Mouse (Mus musculus): ENCODE data around the gene Jakmip3. TPM values are rescaled to one million over a fixed set of nuclear protein-coding genes. Genes with fewer than 3 reads are reported as not detected.

Gene Jakmip3
- polyA plus RNA-seq, 1 experiment from 2014 or later, result not detected

- WGBS (ENCODE audit: insufficient replicate concordance), result 50% methylated on average over 2 of the region's 2 CpGs
- H3K36me3 ChIP-seq (ENCODE audit: control insufficient read depth, insufficient read depth), result no peaks in the 10 kb centered on the region
- ATAC-seq (ENCODE audit: low read depth), result no peak
- H3K4me1 ChIP-seq (ENCODE audit: control insufficient read depth, low read depth, low read length), result no peaks in the 10 kb centered on the region
- no peaks in the 10 kb centered on the region for H3K9me3 ChIP-seq (replicated peaks; ENCODE audit: control insufficient read depth, low read length)
- no peak overlapping the region for H3K27ac ChIP-seq (ENCODE audit: low read length)
- H3K9ac ChIP-seq (ENCODE audit: low read depth, low read length), result no peak overlapping the region
- no peak overlapping the region for H3K4me2 ChIP-seq (ENCODE audit: low read depth, low read length)
- H3K27me3 ChIP-seq (ENCODE audit: control insufficient read depth, insufficient read depth, low read depth, low read length), result no peaks in the 10 kb centered on the region
- no peak overlapping the region for H3K4me3 ChIP-seq (ENCODE audit: low read depth, low read length)
Observed at GRCm38 (mm10) chr7:139011586-139011985, 71.1 kb downstream of the Jakmip3 start.

DNA sequence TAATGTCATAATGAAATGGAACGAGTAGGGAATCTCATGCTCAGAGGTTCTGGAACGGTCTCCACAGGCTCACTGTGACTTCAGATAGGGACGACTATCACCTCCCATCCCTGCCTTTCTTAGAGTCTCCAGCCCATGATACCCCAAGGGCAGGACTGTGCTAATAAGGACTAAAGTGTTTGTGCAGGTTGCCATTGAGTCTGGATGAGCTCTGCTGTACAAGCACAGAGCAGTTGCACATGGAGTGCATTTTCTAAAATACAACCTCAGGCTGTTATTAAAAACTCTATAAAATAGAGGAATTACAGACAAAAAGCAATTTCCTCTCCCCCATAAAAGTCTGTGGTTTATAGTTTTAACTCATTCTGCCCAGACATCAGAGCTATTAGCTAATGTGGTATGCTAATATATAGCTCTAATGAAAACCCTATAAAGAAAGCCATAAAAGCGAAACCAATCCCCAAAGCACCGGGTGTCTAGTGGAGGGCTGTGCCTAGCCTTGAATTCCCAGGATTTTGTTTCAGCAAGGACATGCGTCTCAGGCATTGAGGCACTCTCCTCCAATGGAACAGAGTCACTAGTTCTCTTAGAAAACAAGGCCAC, 72.3 kb downstream of the Jakmip3 start:
- Histone ChIP-seq H3K36me3 (ENCODE audit: control insufficient read depth, insufficient read depth) (no peaks in the 10 kb centered on the region), H3K27ac (ENCODE audit: low read length) (no peak overlapping the region), H3K9ac (ENCODE audit: low read depth, low read length) (no peak overlapping the region), H3K27me3 (ENCODE audit: control insufficient read depth, insufficient read depth, low read depth, low read length) (no peaks in the 10 kb centered on the region), H3K4me1 (ENCODE audit: control insufficient read depth, low read depth, low read length) (no peaks in the 10 kb centered on the region), H3K4me2 (ENCODE audit: low read depth, low read length) (no peak overlapping the region), H3K9me3 (replicated peaks; ENCODE audit: control insufficient read depth, low read length) (no peaks in the 10 kb centered on the region), H3K4me3 (ENCODE audit: low read depth, low read length) (no peak overlapping the region)
- 59% methylated on average over 6 of the region's 6 CpGs for WGBS (ENCODE audit: insufficient replicate concordance)
- no peak for ATAC-seq (ENCODE audit: low read depth)

GRCm38 (mm10) chr7:139015143-139015542, 74.6 kb downstream of the Jakmip3 start:
- no peak for ATAC-seq (ENCODE audit: low read depth)
- H3K4me3 ChIP-seq (ENCODE audit: low read depth, low read length), result no peak overlapping the region
- H3K4me2 ChIP-seq (ENCODE audit: low read depth, low read length), result no peak overlapping the region
- H3K4me1 ChIP-seq (ENCODE audit: control insufficient read depth, low read depth, low read length), result no peaks in the 10 kb centered on the region
- no peaks in the 10 kb centered on the region for H3K27me3 ChIP-seq (ENCODE audit: control insufficient read depth, insufficient read depth, low read depth, low read length)
- H3K9me3 ChIP-seq (replicated peaks; ENCODE audit: control insufficient read depth, low read length), result no peaks in the 10 kb centered on the region
- 40% methylated on average over 6 of the region's 6 CpGs for WGBS (ENCODE audit: insufficient replicate concordance)
- no peaks in the 10 kb centered on the region for H3K36me3 ChIP-seq (ENCODE audit: control insufficient read depth, insufficient read depth)
- no peak overlapping the region for H3K9ac ChIP-seq (ENCODE audit: low read depth, low read length)
- H3K27ac ChIP-seq (ENCODE audit: low read length), result no peak overlapping the region

DNA sequence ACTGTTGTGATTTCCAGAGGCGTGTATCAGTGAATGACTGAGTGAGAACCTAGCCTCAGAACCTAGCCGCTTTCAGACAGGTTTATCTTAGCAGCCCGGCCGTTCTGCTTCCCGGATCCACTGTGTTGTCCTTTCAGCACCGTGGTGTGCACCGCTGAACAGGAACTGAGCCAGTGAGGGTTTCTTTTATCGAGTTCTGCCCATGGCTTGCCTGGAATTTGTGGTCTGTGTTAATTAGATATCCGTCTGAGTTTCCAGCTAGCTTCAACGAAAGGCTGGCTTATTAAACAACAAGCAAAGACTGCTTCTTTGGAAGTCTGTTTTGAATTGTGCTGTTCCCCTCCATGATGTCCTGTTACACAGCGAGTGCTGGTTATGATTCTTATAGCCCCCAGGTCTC, 75.8 kb downstream of the Jakmip3 start:
- 57% methylated on average over 11 of the region's 11 CpGs for WGBS (ENCODE audit: insufficient replicate concordance)
- no peak overlapping the region for H3K9ac ChIP-seq (ENCODE audit: low read depth, low read length)
- ATAC-seq (ENCODE audit: low read depth), result no peak
- no peak overlapping the region for H3K27ac ChIP-seq (ENCODE audit: low read length)
- no peaks in the 10 kb centered on the region for H3K36me3 ChIP-seq (ENCODE audit: control insufficient read depth, insufficient read depth)
- no peak overlapping the region for H3K4me2 ChIP-seq (ENCODE audit: low read depth, low read length)
- H3K4me1 ChIP-seq (ENCODE audit: control insufficient read depth, low read depth, low read length), result no peaks in the 10 kb centered on the region
- no peaks in the 10 kb centered on the region for H3K9me3 ChIP-seq (replicated peaks; ENCODE audit: control insufficient read depth, low read length)
- no peak overlapping the region for H3K4me3 ChIP-seq (ENCODE audit: low read depth, low read length)
- no peaks in the 10 kb centered on the region for H3K27me3 ChIP-seq (ENCODE audit: control insufficient read depth, insufficient read depth, low read depth, low read length)

GRCm38 (mm10) chr7:139017249-139017903, 76.8 kb downstream of the Jakmip3 start:
- Histone ChIP-seq H3K4me2 (ENCODE audit: low read depth, low read length) (no peak overlapping the region), H3K27me3 (ENCODE audit: control insufficient read depth, insufficient read depth, low read depth, low read length) (no peaks in the 10 kb centered on the region), H3K4me3 (ENCODE audit: low read depth, low read length) (no peak overlapping the region), H3K9me3 (replicated peaks; ENCODE audit: control insufficient read depth, low read length) (no peaks in the 10 kb centered on the region), H3K36me3 (ENCODE audit: control insufficient read depth, insufficient read depth) (no peaks in the 10 kb centered on the region), H3K9ac (ENCODE audit: low read depth, low read length) (no peak overlapping the region), H3K4me1 (ENCODE audit: control insufficient read depth, low read depth, low read length) (no peaks in the 10 kb centered on the region), H3K27ac (ENCODE audit: low read length) (no peak overlapping the region)
- no peak for ATAC-seq (ENCODE audit: low read depth)
- 29% methylated on average over 15 of the region's 15 CpGs for WGBS (ENCODE audit: insufficient replicate concordance)

DNA sequence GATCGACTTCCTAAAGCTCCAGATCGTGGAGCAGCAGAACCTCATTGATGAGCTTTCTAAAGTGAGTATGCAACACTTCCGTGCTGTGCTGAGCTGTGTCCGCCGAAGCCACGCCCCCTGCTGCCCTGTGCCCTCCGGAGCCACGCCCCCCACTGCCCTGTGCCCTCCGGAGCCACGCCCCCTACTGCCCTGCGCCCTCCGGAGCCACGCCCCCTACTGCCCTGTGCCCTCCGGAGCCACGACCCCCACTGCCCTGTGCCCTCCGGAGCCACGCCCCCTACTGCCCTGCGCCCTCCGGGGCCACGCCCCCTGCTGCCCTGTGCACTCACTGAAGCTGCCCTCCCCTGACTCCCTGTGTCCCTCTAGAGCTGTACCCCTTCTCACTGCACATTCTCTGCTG, 80.4 kb downstream of the Jakmip3 start:
- no peaks in the 10 kb centered on the region for H3K4me1 ChIP-seq (ENCODE audit: control insufficient read depth, low read depth, low read length)
- H3K9me3 ChIP-seq (replicated peaks; ENCODE audit: control insufficient read depth, low read length), result no peaks in the 10 kb centered on the region
- no peak overlapping the region for H3K9ac ChIP-seq (ENCODE audit: low read depth, low read length)
- ATAC-seq (ENCODE audit: low read depth), result no peak
- 0 out of 2 replicates have a peak overlapping the region, but pooled peaks have one; percentile 6 for H3K4me2 ChIP-seq (ENCODE audit: low read depth, low read length)
- 15% methylated on average over 13 of the region's 20 CpGs for WGBS (ENCODE audit: insufficient replicate concordance)
- H3K36me3 ChIP-seq (ENCODE audit: control insufficient read depth, insufficient read depth), result no peaks in the 10 kb centered on the region
- H3K27me3 ChIP-seq (ENCODE audit: control insufficient read depth, insufficient read depth, low read depth, low read length), result no peaks in the 10 kb centered on the region
- no peak overlapping the region for H3K27ac ChIP-seq (ENCODE audit: low read length)
- no peak overlapping the region for H3K4me3 ChIP-seq (ENCODE audit: low read depth, low read length)

GRCm38 (mm10) chr7:139021326-139021725, 80.8 kb downstream of the Jakmip3 start:
- H3K27ac ChIP-seq (ENCODE audit: low read length), result no peak overlapping the region
- H3K4me2 ChIP-seq (ENCODE audit: low read depth, low read length), result no peak overlapping the region
- no peaks in the 10 kb centered on the region for H3K36me3 ChIP-seq (ENCODE audit: control insufficient read depth, insufficient read depth)
- no peak overlapping the region for H3K9ac ChIP-seq (ENCODE audit: low read depth, low read length)
- H3K9me3 ChIP-seq (replicated peaks; ENCODE audit: control insufficient read depth, low read length), result no peaks in the 10 kb centered on the region
- WGBS (ENCODE audit: insufficient replicate concordance), result 45% methylated on average over 1 of the region's 1 CpGs
- no peaks in the 10 kb centered on the region for H3K4me1 ChIP-seq (ENCODE audit: control insufficient read depth, low read depth, low read length)
- no peak for ATAC-seq (ENCODE audit: low read depth)
- no peaks in the 10 kb centered on the region for H3K27me3 ChIP-seq (ENCODE audit: control insufficient read depth, insufficient read depth, low read depth, low read length)
- H3K4me3 ChIP-seq (ENCODE audit: low read depth, low read length), result no peak overlapping the region

DNA sequence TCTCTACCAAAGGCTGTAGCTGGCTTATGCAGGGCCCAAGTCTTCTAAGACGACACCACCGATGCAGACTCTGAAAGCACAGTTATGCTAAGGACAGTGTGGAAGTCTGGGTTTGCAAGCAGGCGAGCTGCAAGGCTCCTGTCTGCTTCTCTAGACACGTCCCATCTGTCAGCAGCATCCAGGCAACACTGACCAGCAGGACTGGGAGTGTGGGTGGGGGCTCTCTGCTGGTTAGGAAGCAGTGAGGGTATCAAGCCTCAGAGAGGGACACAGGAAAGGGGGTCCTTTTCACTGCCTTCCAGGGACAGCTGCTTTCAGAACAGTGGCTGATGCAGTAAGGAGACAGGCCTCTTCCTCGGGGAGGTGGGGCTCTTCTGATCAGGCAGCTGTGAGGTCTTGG, 86.6 kb downstream of the Jakmip3 start:
- H3K36me3 ChIP-seq (ENCODE audit: control insufficient read depth, insufficient read depth), result no peaks in the 10 kb centered on the region
- no peaks in the 10 kb centered on the region for H3K9me3 ChIP-seq (replicated peaks; ENCODE audit: control insufficient read depth, low read length)
- no peak overlapping the region for H3K27ac ChIP-seq (ENCODE audit: low read length)
- ATAC-seq (ENCODE audit: low read depth), result no peak
- no peaks in the 10 kb centered on the region for H3K4me1 ChIP-seq (ENCODE audit: control insufficient read depth, low read depth, low read length)
- WGBS (ENCODE audit: insufficient replicate concordance), result 45% methylated on average over 5 of the region's 5 CpGs
- H3K27me3 ChIP-seq (ENCODE audit: control insufficient read depth, insufficient read depth, low read depth, low read length), result no peaks in the 10 kb centered on the region
- no peak overlapping the region for H3K9ac ChIP-seq (ENCODE audit: low read depth, low read length)
- no peak overlapping the region for H3K4me3 ChIP-seq (ENCODE audit: low read depth, low read length)
- H3K4me2 ChIP-seq (ENCODE audit: low read depth, low read length), result no peak overlapping the region

DNA sequence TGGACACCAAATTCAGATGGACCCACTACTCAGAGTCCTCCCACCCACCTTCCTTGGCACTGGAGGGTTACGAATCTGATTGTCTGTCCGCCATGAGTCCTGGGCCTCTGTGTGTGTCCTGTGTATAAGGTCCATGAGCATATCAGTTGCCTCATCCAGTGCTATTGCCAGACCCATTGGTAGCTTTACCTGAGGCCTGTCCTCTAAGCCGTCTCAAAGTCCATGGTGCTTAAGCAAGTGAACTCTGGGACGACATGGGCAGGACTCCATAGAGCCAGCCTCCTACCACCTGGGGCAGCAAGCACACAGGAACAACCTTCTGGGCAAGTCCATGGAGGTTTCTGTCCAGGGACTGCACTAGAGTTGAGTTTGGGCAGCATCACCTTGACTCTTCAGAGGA, 90.7 kb downstream of the Jakmip3 start:
- Histone ChIP-seq H3K4me3 (ENCODE audit: low read depth, low read length) (no peak overlapping the region), H3K4me2 (ENCODE audit: low read depth, low read length) (no peak overlapping the region), H3K27ac (ENCODE audit: low read length) (no peak overlapping the region), H3K9ac (ENCODE audit: low read depth, low read length) (no peak overlapping the region), H3K36me3 (ENCODE audit: control insufficient read depth, insufficient read depth) (no peaks in the 10 kb centered on the region), H3K27me3 (ENCODE audit: control insufficient read depth, insufficient read depth, low read depth, low read length) (no peaks in the 10 kb centered on the region), H3K4me1 (ENCODE audit: control insufficient read depth, low read depth, low read length) (no peaks in the 10 kb centered on the region), H3K9me3 (replicated peaks; ENCODE audit: control insufficient read depth, low read length) (no peaks in the 10 kb centered on the region)
- WGBS (ENCODE audit: insufficient replicate concordance), result 66% methylated on average over 4 of the region's 4 CpGs
- no peak for ATAC-seq (ENCODE audit: low read depth)
